Mouse (Mus musculus) heart, postnatal 36 days (tissue): ENCODE data around the gene Katna1. TPM values are rescaled to one million over a fixed set of nuclear protein-coding genes. Genes with fewer than 3 reads are reported as not detected.

Source experiments
- DNase-seq, 2 experiments: peaks; one replicate each; pipeline ENCODE4 v3.0.0; 2021 to 2022
- intact Hi-C: fragments of 180-260 bp; cut with DNase I; formaldehyde crosslinking; loops from one replicate; pipeline ENCODE4 v1.15.1; 2025
- total RNA-seq, 2 experiments: library from RNA; stranded (reverse); gene quantifications; 2 replicates each; pipeline ENCODE4 v1.2.3; 2021

Gene Katna1
- total RNA-seq, 2 experiments from 2014 or later = 11.7 to 14.2 TPM

GRCm38 (mm10) chr10:7775421-7775820 lies 49.6 kb downstream of the Katna1 start:
- intact Hi-C loops = loop anchor here (5.0 kb wide), 1 partner anchor 93 kb away; the partner anchor contains the start of genes Lats1 and Pcmt1
- DNase-seq = peak; percentile 18 to 23

GRCm38 (mm10) chr10:7778361-7778760 lies 52.6 kb downstream of the Katna1 start:
- intact Hi-C loops = loop anchor here (5.0 kb wide), 1 partner anchor 96 kb away; the partner anchor contains the start of genes Lats1 and Pcmt1
- DNase-seq = no peak

- intact Hi-C loops = loop anchor here (2.0 to 5.0 kb wide), 2 partner anchors 53 to 97 kb away; partner anchors contain the start of genes Lats1 and Pcmt1
- no peak for DNase-seq
Observed at GRCm38 (mm10) chr10:7779751-7780237, 54.0 kb downstream of the Katna1 start.

GRCm38 (mm10) chr10:7780238-7781176 lies 54.7 kb downstream of the Katna1 start:
- DNase-seq = peak; percentile 86 to 89
- intact Hi-C loops = loop anchor here (1.0 to 2.0 kb wide), 2 partner anchors 12 to 54 kb away; partner anchors contain the start of genes Ginm1 and Ppil4

- intact Hi-C loops = loop anchor here (1.0 to 2.0 kb wide), 2 partner anchors 11 to 54 kb away; partner anchors contain the start of genes Ginm1 and Ppil4
- DNase-seq = no peak
Observed at GRCm38 (mm10) chr10:7781214-7781613, 55.4 kb downstream of the Katna1 start.

- no peak for DNase-seq
Observed at GRCm38 (mm10) chr10:7787319-7787718, 61.5 kb downstream of the Katna1 start.

GRCm38 (mm10) chr10:7792254-7792750 lies 66.5 kb downstream of the Katna1 start:
- intact Hi-C loops = loop anchor here (1.0 to 5.0 kb wide), 2 partner anchors 11 to 165 kb away; partner anchors contain the start of gene Tab2
- DNase-seq = no peak

More at GRCm38 (mm10) chr10:7787319-7787718, 61.5 kb downstream of the Katna1 start:
- intact Hi-C loops = no loop called here

GRCm38 (mm10) chr10:7792751-7793385 lies 67.1 kb downstream of the Katna1 start, which contains the start of the genes Ginm1 and Ppil4:
Ginm1 (minus strand) TSS chr10:7792824.
Ppil4 (plus strand) TSS chr10:7792891.
- intact Hi-C loops = loop anchor here (1.0 to 5.0 kb wide), 2 partner anchors 12 to 164 kb away; partner anchors contain the start of gene Tab2
- peak; percentile 92 to 93 for DNase-seq

GRCm38 (mm10) chr10:7801258-7801657 lies 75.5 kb downstream of the Katna1 start:
- DNase-seq = no peak
- intact Hi-C loops = no loop called here

- intact Hi-C loops = no loop called here
- no peak for DNase-seq
Observed at GRCm38 (mm10) chr10:7802519-7803140, 76.8 kb downstream of the Katna1 start.

- peak; percentile 29 to 55 for DNase-seq
- intact Hi-C loops = loop anchor here (1.0 kb wide), 3 partner anchors 73 to 430 kb away; no protein-coding TSS in a partner anchor
Observed at GRCm38 (mm10) chr10:7809937-7810336, 84.1 kb downstream of the Katna1 start.

Other genes starting within 250 kb of the Katna1 start
- 1 to 10 TPM; 1.6 to 2.4 TPM for gene Lrp11, start 136.2 kb upstream of the Katna1 start, total RNA-seq
- 1 to 10 TPM; 5.3 to 5.5 TPM for gene Nup43, start 58.5 kb upstream of the Katna1 start, total RNA-seq
- 10 to 100 TPM; 92.8 to 95.6 TPM for gene Pcmt1, start 44.9 kb upstream of the Katna1 start, total RNA-seq
- gene Lats1, start 44.8 kb upstream of the Katna1 start, total RNA-seq = 10 to 100 TPM; 11.6 to 13.0 TPM
- gene Ginm1, start 66.8 kb downstream of the Katna1 start, total RNA-seq = 100 to 1,000 TPM; 111 to 119 TPM
- 10 to 100 TPM; 14.9 to 15.7 TPM for gene Ppil4, start 66.9 kb downstream of the Katna1 start, total RNA-seq
- under 1 TPM; 0.38 to 0.42 TPM for gene Zc3h12d, start 106.5 kb downstream of the Katna1 start, total RNA-seq
- gene Tab2, start 230.2 kb downstream of the Katna1 start, total RNA-seq = 10 to 100 TPM; 43.3 to 45.7 TPM